Mouse (Mus musculus): ENCODE data around the gene Clptm1. TPM values are rescaled to one million over a fixed set of nuclear protein-coding genes. Genes with fewer than 3 reads are reported as not detected.

Clptm1 gene
- 10 to 100 TPM; 77.3 to 85.5 TPM for total RNA-seq (2021)
- long read RNA-seq, experiment 1, full-length matches to known transcripts, result 193 of 222 reads
- long read RNA-seq, experiment 1, partial matches to known transcripts, result 18 of 222 reads
- long read RNA-seq, experiment 1, other reads (novel, unspliced or antisense), result 11 of 222 reads
- long read RNA-seq, experiment 2, full-length matches to known transcripts, result 73 of 87 reads
- long read RNA-seq, experiment 2, partial matches to known transcripts, result 7 of 87 reads
- long read RNA-seq, experiment 2, other reads (novel, unspliced or antisense), result 7 of 87 reads

- DNase-seq, result peak; percentile 98 to 99
Measured at GRCm38 (mm10) chr7:19664955-19665841, at the start of gene Clptm1. TSS of gene Clptm1 (minus strand) at chr7:19665033.

DNA sequence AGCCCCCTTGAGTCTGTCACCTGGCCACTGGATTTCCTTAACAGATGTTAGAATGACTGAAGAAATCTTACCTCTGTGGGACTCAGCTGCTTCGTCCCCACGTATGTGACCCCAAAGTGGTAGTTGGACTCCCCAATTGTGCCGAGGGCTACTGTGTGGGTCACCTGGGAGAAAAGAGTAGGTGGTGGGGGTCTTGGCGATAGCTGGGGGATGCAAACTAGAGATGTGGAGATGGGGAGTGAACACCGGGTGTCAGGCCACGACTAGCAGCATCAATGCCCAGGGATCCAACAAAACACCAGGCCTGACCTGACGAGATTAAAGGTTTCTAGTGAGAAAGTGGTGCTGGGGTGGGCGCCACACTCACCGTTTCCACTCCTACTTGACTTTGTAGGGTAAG is 48.8 kb upstream of the Clptm1 start:
- no peak for DNase-seq

- DNase-seq, result peak; percentile 23 to 61
Measured at GRCm38 (mm10) chr7:19713196-19713595, 48.4 kb upstream of the Clptm1 start.

DNA sequence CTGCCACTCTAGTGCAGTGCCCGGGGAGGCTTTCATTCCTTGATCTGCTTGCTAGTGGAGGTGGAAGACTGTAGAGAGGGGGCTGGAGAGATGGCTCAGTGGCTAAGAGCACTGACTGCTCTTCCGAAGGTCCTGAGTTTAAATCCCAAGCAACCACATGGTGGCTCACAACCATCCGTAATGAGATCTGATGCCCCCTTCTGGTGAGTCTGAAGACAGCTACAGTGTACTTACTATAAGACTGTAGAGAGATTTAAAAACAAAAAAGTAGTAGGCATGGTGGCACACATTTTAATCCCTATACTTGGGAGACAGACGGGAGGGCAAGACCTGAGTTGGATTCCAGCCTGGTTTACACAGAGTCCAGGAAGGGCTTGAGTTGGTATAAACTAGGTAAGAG is 47.6 kb upstream of the Clptm1 start:
- no peak for DNase-seq

DNA sequence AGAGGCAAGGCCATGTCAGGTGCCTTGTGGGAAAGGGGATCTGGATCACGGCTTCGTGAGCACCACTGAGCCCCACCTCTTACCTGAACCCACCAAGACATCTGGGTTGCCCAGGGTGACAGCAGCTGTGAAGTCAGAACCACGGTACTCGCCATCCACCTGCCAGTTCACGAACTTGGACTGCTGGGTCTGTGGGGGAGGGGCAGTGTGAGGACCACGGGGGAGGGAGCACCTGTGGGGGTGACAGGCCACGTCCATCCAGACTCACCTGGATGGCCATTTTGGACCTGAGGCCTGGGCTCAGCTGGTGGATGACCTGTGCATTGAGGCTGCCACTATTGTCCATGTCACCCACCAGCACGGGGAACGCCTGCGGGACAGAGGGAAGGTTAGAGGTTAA is 45.8 kb upstream of the Clptm1 start:
- no peak for DNase-seq

GRCm38 (mm10) chr7:19705271-19705670 is 40.4 kb upstream of the Clptm1 start:
- no peak for DNase-seq

- DNase-seq, result no peak
Measured at GRCm38 (mm10) chr7:19704475-19704874, 39.6 kb upstream of the Clptm1 start.

- DNase-seq, result no peak
Measured at GRCm38 (mm10) chr7:19702859-19703555, 38.2 kb upstream of the Clptm1 start.

GRCm38 (mm10) chr7:19701069-19701761 is 36.4 kb upstream of the Clptm1 start:
- peak; percentile 89 to 90 for DNase-seq

DNA sequence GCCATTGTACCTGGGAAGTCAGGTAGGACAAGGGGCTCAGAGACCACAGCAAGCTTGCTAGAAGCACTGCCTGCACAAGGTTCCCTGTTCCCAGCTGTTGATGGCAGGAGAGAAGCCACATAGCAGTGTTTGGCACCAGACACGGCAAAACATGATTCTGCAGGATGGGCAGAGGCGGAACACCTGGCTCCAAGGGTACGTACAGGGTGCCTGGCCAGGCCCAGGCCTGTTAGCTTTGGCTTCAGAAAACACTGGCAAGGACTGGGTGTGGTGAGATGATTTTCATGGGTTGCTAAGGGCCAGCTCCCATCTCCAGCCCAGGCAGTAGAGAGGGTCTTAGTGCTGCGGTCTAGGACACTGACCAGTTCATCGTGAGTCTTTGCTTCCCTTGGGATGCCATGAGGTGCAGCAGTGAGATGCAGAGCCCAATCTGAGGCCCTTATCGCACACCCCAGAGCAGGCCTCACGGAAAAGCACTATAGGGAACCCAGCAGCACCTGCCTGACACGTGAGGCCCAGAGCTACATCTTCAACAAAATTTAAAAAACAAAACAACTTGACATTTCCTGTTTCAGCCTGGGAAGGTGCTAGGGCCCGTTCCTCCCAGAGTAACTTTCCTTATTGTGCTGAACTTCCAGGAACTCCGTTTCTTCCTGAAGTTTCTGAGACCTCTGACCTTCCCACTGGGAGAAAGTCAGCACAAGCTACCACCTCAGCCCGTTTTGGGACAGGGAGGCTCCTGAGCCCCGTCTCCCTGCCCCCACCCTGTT is 35.7 kb upstream of the Clptm1 start:
- no peak for DNase-seq

DNA sequence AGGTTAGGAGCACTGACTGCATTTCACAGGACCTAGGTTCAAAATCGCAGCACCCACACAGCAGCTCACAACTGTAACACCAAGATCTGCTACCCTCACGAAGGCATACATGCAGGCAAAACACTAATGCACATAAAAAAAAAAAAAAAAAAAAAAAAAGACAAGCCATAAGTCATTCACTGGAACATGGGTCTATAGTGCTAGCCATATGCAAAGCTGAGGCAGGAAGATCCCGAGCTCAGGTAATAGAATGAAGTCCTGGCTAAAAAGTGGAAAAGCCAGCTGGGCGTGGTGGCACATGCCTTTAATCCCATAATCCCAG is 35.0 kb upstream of the Clptm1 start:
- DNase-seq, result no peak

DNA sequence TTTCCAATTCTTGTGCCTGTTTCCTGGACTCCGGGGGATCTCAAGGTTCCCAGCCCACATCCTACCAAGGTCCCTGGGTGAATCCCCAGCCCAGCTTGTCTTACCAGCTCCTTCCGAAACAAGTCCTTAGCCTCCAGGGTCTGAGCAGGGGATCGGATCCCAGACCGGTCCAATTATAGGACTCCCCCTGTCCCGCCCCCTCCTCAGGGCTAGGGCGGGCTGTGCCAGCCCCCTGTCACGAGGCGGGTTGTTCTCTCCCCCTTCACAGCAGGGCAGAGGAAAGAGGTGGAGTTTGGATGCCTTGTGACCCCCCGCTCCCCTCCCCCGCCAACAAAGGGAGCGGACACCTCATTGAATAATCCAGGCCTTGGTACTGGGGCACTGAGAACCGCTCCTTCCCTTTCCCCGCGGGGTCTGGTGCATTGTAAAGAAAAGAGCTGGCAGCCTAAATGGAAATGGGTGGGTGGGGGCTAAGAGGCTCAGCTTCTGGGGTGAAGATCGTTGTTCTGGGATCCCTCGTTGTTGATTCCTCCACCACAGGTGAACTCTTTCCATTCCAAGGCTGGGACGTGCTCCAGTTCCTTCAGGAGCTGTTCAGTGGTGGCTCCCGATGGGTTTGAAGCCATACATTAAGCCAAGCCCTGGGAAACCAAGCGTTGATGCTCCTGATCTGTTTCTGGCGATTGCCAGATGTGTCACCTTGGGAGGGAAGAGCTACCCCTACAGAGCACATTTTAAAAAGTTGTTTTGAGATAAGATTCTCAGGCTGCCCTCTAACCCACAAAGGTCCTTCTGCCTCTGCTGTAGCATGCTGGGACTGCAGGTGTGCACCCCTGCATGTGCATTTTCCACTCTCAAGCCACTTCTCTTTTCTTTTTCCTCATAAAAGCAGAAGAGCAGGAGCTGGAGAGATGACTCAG is 34.3 kb upstream of the Clptm1 start, which contains the start of gene Apoe:
Gene Apoe (minus strand): TSS at position 282 of the 920 bp plus-strand sequence.
- peak; percentile 79 to 88 for DNase-seq

DNA sequence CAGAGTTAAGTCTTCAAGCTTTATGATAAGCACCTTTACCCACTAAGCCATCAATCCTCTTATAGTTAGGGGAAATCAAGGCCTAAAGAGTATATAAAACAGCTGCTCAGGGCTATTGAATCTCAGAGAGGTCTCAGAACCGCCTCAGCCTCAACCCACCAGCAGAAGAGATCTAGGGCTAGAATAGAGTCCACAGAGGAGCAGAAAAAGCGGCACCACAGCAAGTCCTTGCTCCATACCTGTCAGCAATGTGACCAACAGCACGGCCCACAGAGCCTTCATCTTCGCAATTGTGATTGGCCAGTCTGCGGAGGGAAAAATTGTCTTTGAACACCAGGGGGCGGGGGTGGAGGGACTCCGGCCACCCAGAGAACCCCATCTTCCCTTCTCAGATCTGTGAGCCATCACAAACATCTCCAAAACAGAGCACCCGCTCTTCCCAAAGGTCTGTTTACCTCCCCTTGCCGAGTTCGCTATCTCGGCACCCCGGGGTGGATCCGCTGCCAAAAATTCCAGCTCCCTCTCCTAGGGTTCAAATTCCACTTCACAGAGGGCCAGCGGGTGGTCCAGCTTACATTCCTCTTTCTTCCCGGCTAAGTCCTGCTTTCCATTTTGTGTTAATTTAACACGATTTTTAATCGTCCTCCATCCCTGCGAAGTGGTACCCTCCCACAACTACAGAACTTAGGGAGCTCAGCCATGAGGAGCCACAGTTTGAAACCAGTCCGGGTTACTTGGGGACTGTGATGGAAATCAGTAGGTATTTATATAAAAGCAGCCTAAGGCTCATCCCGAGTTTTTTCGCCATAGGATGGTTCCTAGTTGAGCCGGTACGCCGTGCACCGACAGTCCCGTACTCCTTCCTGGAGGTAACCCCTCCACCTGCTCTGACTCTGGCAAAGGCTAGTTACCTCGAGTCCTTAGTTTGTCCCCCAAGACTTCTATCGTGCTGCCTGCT is 33.4 kb upstream of the Clptm1 start:
- DNase-seq, result peak in 1 of 2 experiments; percentile 56

DNA sequence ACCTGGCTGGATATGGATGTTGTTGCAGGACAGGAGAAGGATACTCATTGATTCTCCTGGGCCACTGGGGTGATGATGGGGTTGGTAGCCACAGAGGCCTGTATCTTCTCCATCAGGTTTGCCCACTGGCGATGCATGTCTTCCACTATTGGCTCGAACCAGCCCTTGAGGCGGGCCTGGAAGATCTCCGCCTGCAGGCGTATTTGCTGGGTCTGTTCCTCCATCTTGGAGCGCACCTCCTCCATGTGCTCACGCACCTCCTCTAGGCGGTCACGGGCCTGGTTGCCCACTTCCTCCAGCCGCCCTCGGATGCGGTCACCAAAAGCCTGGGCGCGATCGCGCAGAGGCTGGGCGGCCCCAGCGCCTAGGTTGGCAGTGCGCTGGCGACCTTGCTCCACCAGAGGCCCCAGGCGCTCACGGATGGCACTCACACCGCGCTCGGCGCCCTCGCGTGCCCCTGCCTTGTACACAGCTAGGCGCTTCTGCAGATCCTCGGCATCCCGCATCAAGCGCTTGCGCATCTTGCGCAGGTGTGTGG is 31.6 kb upstream of the Clptm1 start:
- no peak for DNase-seq

DNA sequence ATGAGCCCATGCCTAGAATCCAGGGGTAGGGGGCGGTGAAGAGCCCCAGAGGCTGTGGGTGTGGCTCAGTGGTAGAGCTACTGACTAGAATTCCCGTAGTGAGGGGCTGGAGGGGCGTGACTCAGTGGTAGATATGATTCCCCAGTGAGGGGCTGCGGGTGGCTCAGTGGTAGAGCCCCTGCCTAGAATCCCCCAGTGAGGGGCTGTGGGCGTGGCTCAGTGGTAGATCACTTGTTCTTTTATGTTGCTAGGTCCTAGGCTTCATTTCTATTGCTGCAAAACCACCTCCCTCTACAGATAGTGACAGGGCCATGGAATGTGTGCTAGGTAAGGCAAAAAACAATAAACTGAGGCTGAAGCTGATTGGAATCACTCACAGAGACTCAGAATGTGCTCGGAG is 31.0 kb upstream of the Clptm1 start:
- no peak for DNase-seq

DNA sequence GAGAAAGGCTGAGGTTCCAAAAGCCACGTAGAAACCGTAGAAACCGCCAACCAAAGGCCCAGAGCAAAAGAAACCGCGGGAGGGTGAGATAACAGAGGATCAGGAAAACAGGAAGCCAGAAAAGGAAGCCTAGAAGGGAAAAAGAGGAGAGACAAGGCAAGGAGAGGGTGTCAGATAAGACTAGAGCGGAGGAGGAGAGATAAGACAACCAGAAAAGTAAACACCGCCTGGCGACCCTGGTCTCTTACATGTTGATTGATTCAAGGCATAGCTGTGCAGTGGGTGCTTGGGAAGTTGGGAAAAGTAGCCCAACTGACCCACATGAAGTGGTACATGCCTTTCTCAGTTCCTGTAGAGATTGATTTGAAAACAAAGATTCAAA is 30.4 kb upstream of the Clptm1 start:
- DNase-seq, result no peak

DNA sequence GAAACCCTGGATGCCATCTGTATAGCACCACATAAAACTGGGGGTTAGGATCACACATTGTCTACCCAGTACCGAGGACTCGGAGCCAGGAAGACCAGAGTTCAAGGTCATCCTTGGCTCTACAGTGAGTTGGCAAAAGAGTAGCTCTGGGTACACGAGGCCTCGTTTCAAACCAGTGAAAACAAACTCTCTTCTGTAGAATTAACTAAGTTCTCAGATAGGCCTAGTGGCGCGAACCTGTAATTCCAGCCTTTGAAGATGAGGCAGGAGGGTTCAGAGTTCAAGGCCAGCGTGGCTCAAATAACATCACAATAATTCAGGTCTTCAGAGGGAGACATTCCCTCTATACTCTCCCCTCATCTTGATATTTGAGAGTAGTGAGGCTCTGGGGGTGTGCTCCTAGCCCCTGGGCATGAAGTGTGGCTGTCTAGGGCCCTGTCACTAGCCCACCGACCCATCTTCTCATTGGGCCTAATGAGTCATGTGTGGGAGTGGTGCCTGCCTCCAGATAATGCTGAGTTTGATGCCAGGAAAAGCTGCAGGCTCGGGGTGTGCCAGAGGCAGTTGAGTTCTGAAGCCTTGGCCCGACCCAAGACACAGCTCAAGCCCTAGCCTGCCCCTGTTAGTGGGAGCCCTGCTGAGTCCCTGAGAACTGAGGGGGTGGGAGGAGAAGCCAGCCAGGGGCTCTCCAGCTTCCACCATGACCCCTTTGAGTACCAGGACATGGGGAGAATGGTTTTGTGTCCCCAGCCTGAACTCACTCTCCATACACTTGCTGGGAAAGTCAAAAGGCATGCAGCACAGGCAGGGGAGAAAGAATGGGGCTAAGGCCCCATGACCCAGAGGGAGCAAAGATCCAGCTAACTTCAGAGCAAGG is 29.7 kb upstream of the Clptm1 start:
- no peak for DNase-seq

GRCm38 (mm10) chr7:19693421-19693820 is 28.6 kb upstream of the Clptm1 start:
- DNase-seq, result peak; percentile 75 to 82
